Comparison of ENCODE assay signal across 15 mouse cellular contexts in genomic region chr9:91360151-91361032, GRCm38 (mm10). TPM values are rescaled to one million over a fixed set of nuclear protein-coding genes. Genes with fewer than 3 reads are reported as not detected.
DNase-seq lines count a peak whose midpoint lies in the region; ATAC-seq and TF ChIP-seq lines count a peak whose summit lies in the region.
"Had no signal": no experiment of that assay in that cellular context is flagged by ENCODE, and none has a peak within 500 bp of the region (broad histone marks: within the 10 kb centered on the region; RNA-seq: fewer than 3 reads in every experiment).

No protein-coding gene starts in this region.

- peaks cover 93% of the 10 kb centered on the region for H3K27me3 ChIP-seq in lung, embryonic 14.5 days (ENCODE audit: insufficient read depth, low read length)
- peaks cover 19% of the 10 kb centered on the region for H3K27me3 ChIP-seq in forebrain, embryonic 14.5 days (replicated peaks; ENCODE audit: control insufficient read depth, insufficient read depth, low read length)
- peaks cover 44% of the 10 kb centered on the region for H3K27me3 ChIP-seq in midbrain, embryonic 12.5 days

- 4% methylated on average over 21 of the region's 21 CpGs for WGBS in lung, embryonic 14.5 days
- 22% methylated on average over 21 of the region's 21 CpGs for WGBS in forebrain, embryonic 14.5 days
- 2% methylated on average over 21 of the region's 21 CpGs for WGBS in midbrain, embryonic 12.5 days
- WGBS in lung, adult 2 months, result 9% methylated on average over 21 of the region's 21 CpGs

- H3K9me3 ChIP-seq in lung, embryonic 14.5 days (ENCODE audit: low read depth, low read length), result no peaks in the 10 kb centered on the region
- no peaks in the 10 kb centered on the region for H3K9me3 ChIP-seq in forebrain, embryonic 14.5 days (replicated peaks; ENCODE audit: control insufficient read depth, low read length)
- no peaks in the 10 kb centered on the region for H3K9me3 ChIP-seq in midbrain, embryonic 12.5 days
- H3K9me3 ChIP-seq: liver, embryonic 13.5 days had no signal

- ATAC-seq in lung, embryonic 14.5 days (ENCODE audit: insufficient read depth), result no peak
- ATAC-seq in forebrain, embryonic 14.5 days, result no peak
- no peak for ATAC-seq in midbrain, embryonic 12.5 days (ENCODE audit: low FRiP score, low read depth)
- ATAC-seq in megakaryocyte-erythroid progenitor cell, adult 5-6 weeks (replicated peaks; ENCODE audit: low FRiP score, low TSS enrichment, poor library complexity, severe bottlenecking), result no peak
- ATAC-seq: Patski had no signal

- TF ChIP-seq POLR2A in lung, adult 2 months (IDR thresholded peaks at IDR 0.05; ENCODE audit: borderline replicate concordance, extremely low read depth, low read depth, low read length), result no peak

- no peak overlapping the region for H3K4me2 ChIP-seq in lung, embryonic 14.5 days
- peak overlapping the region; percentile 57 for H3K4me2 ChIP-seq in forebrain, embryonic 14.5 days (ENCODE audit: low read length)
- H3K4me2 ChIP-seq in midbrain, embryonic 12.5 days (replicated peaks), result peak overlapping the region; percentile 51
- H3K4me2 ChIP-seq: liver, embryonic 13.5 days had no signal

- H3K9ac ChIP-seq in lung, embryonic 14.5 days, result no peak overlapping the region
- peak overlapping the region; percentile 93 for H3K9ac ChIP-seq in forebrain, embryonic 14.5 days (ENCODE audit: low read length)
- H3K9ac ChIP-seq in midbrain, embryonic 12.5 days (replicated peaks), result peak overlapping the region; percentile 92; the same call in 1 of the 2 replicates
- H3K9ac ChIP-seq: liver, embryonic 13.5 days had no signal

- peak; percentile 22 for DNase-seq in lung, embryonic 14.5 days
- no peak for DNase-seq in lung, postnatal 10 days
- peak; percentile 46 for DNase-seq in forebrain, embryonic 14.5 days (ENCODE audit: low spot score)
- no peak for DNase-seq in kidney, postnatal 4 days
- no peak for DNase-seq in kidney, postnatal 10 days
- DNase-seq in lung, adult 2 months, result no peak
- DNase-seq: adrenal gland, postnatal 25 days; kidney, adult 18-20 months; liver, embryonic 13.5 days; thymus, postnatal 4 days had no signal

- no peak overlapping the region for H3K4me3 ChIP-seq in lung, embryonic 14.5 days (ENCODE audit: low read depth, low read length)
- peak overlapping the region; percentile 60 for H3K4me3 ChIP-seq in forebrain, embryonic 14.5 days (ENCODE audit: low read depth, low read length)
- H3K4me3 ChIP-seq in midbrain, embryonic 12.5 days, result peak overlapping the region; percentile 79
- no peak overlapping the region for H3K4me3 ChIP-seq in lung, adult 2 months (replicated peaks; ENCODE audit: extremely low read depth, low read depth, low read length)
- H3K4me3 ChIP-seq: liver, embryonic 13.5 days; megakaryocyte, embryonic 14.5 days had no signal

- TF ChIP-seq CTCF in lung, embryonic 14.5 days (IDR thresholded peaks at IDR 0.05; ENCODE audit: low read depth), result no peak
- no peak for TF ChIP-seq CTCF in lung, adult 2 months (IDR thresholded peaks at IDR 0.05; ENCODE audit: insufficient read depth, low read length)

- no peaks in the 10 kb centered on the region for H3K36me3 ChIP-seq in lung, embryonic 14.5 days (ENCODE audit: insufficient read depth)
- peaks cover 4% of the 10 kb centered on the region; the same call in 1 of the 2 replicates for H3K36me3 ChIP-seq in forebrain, embryonic 14.5 days (ENCODE audit: control insufficient read depth, insufficient read depth, low read length)
- no peaks in the 10 kb centered on the region for H3K36me3 ChIP-seq in midbrain, embryonic 12.5 days
- H3K36me3 ChIP-seq: liver, embryonic 13.5 days had no signal

- no peak overlapping the region for H3K27ac ChIP-seq in lung, embryonic 14.5 days (ENCODE audit: low read depth)
- peak overlapping the region; percentile 95; the same call in 1 of the 2 replicates for H3K27ac ChIP-seq in forebrain, embryonic 14.5 days (ENCODE audit: low read depth, low read length)
- 0 out of 2 replicates have a peak overlapping the region, but pooled peaks have one; percentile 94 for H3K27ac ChIP-seq in midbrain, embryonic 12.5 days (replicated peaks)
- H3K27ac ChIP-seq: liver, embryonic 13.5 days had no signal

- H3K4me1 ChIP-seq in lung, embryonic 14.5 days (ENCODE audit: insufficient read depth), result no peaks in the 10 kb centered on the region
- peaks cover under 1% of the 10 kb centered on the region; the same call in 1 of the 2 replicates for H3K4me1 ChIP-seq in forebrain, embryonic 14.5 days (ENCODE audit: control insufficient read depth, insufficient read depth, low read length)
- H3K4me1 ChIP-seq in midbrain, embryonic 12.5 days, result peaks cover 15% of the 10 kb centered on the region
- H3K4me1 ChIP-seq in lung, adult 2 months (ENCODE audit: control insufficient read depth, insufficient read depth, low read length), result peaks cover 3% of the 10 kb centered on the region

RNA-seq across cellular contexts. Expression of gene Zic4, which starts 1.8 kb away (rescaled TPM):
- polyA plus RNA-seq in lung, embryonic 14.5 days (2014; fragmentation: Nextera tagmentation; extraction: Ambion mirVana), result not detected in 2 replicates
- polyA plus RNA-seq in forebrain, embryonic 14.5 days (2014; fragmentation: Nextera tagmentation; extraction: Ambion mirVana), result 45.1 and 56.3 TPM in 2 replicates
- polyA plus RNA-seq in midbrain, embryonic 12.5 days (2016; fragmentation: Nextera tagmentation; extraction: Ambion mirVana), result 44.6 and 76.9 TPM in 2 replicates
- not detected in 2 replicates for total RNA-seq in megakaryocyte-erythroid progenitor cell, adult 5-6 weeks (2014; fragmentation: Nextera tagmentation)
- total RNA-seq in megakaryocyte-erythroid progenitor cell, adult 5-6 weeks (2017), result not detected in 2 replicates
- polyA plus RNA-seq in lung, adult 2 months (2012; rRNA removed), result not detected in 2 replicates
- total RNA-seq: adrenal gland, postnatal 25 days had no signal
- polyA plus RNA-seq: heart, embryonic 14.5 days; liver, embryonic 13.5 days; Patski had no signal

RNA-seq across cellular contexts. Expression of gene Zic1, which starts 5.2 kb away (rescaled TPM):
- not detected in 2 replicates for polyA plus RNA-seq in lung, embryonic 14.5 days (2014; fragmentation: Nextera tagmentation; extraction: Ambion mirVana)
- polyA plus RNA-seq in forebrain, embryonic 14.5 days (2014; fragmentation: Nextera tagmentation; extraction: Ambion mirVana), result 14.4 and 14.8 TPM in 2 replicates
- 11.9 and 17.2 TPM in 2 replicates for polyA plus RNA-seq in midbrain, embryonic 12.5 days (2016; fragmentation: Nextera tagmentation; extraction: Ambion mirVana)
- total RNA-seq in megakaryocyte-erythroid progenitor cell, adult 5-6 weeks (2014; fragmentation: Nextera tagmentation), result not detected in 2 replicates
- total RNA-seq in megakaryocyte-erythroid progenitor cell, adult 5-6 weeks (2017), result not detected in 2 replicates
- 0.49 and 1.6 TPM in 2 replicates for polyA plus RNA-seq in lung, adult 2 months (2012; rRNA removed)
- total RNA-seq: adrenal gland, postnatal 25 days had no signal
- polyA plus RNA-seq: heart, embryonic 14.5 days; Patski had no signal

Comparison
In these comparisons a context has a peak if more than half of its experiments do, and no peak if none do; other contexts are left out.
1. DNase-seq: peak in lung, embryonic 14.5 days (single experiment) and forebrain, embryonic 14.5 days (single experiment); none in lung, postnatal 10 days (single experiment), kidney, postnatal 4 days (0 of 2), kidney, postnatal 10 days (single experiment) and lung, adult 2 months (single experiment).
2. H3K4me3 ChIP-seq: peak in forebrain, embryonic 14.5 days (single experiment) and midbrain, embryonic 12.5 days (single experiment); none in lung, embryonic 14.5 days (single experiment) and lung, adult 2 months (single experiment).
3. RNA of gene Zic4, which starts 1.8 kb away (polyA plus RNA-seq): 45.1 to 56.3 TPM in forebrain, embryonic 14.5 days and 44.6 to 76.9 TPM in midbrain, embryonic 12.5 days; not detected in lung, embryonic 14.5 days and not detected in lung, adult 2 months; every median in the first group is over 10 times any median in the second.